Mouse (Mus musculus): ENCODE measurements around the gene Ogdhl.
A peak's percentile ranks its signal among the peaks of the same experiment; 100 is the strongest.

The Ogdhl gene

DNA sequence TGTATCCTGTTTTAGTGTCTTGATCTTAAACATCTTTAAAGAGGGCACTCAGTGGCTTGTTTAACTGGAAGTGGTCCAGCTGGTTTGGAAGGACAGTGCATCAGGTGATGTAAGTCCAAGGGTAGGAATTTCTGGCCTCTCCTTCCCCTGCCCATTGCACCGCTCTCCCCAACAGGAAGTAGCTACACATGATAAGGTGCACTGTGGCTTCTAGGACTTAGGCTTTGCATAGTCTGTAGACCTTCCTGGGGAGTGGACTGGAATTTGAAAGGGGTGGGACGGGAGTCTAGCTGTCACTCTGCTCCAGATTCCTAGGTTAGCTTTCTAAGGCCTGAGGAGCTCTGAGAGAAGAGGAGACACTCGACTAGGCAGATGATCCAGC, 58.3 kb downstream of the Ogdhl start:
- DNase-seq (ENCODE audit: low spot score), result no peak

- DNase-seq (ENCODE audit: low spot score), result no peak
Measured at GRCm38 (mm10) chr14:32381066-32381465, 59.2 kb downstream of the Ogdhl start.

- no peak for DNase-seq (ENCODE audit: low spot score)
Measured at GRCm38 (mm10) chr14:32381619-32382018, 59.8 kb downstream of the Ogdhl start.

DNA sequence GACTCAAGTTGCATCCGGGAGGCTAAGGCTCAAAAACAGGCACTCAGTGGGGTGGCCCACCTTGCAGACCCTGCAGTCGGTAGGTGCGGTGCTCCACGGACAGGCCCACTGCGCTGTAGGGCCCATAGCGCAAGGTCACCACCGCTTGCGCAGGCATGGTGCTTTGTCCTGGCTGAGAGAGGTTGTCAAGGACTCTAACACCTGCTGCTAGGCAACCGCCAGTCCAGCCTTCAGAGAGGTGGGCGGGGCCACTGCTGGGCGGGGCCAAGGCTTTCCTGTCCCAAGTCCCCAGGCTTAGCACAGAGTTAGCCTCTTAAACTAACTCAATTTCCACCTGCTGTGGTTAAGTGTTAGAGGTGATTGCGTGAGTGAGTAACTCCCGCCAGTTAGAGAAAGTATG, 66.4 kb downstream of the Ogdhl start, which contains the start of gene 1700024G13Rik:
TSS of gene 1700024G13Rik (minus strand) at position 196 of the 400 bp plus-strand sequence.
- DNase-seq (ENCODE audit: low spot score), result peak; percentile 11
